Mouse (Mus musculus): ENCODE data around the gene Gm9964. TPM values are rescaled to one million over a fixed set of nuclear protein-coding genes. Genes with fewer than 3 reads are reported as not detected.

Gene Gm9964
- total RNA-seq, 1 experiment: not detected

DNA sequence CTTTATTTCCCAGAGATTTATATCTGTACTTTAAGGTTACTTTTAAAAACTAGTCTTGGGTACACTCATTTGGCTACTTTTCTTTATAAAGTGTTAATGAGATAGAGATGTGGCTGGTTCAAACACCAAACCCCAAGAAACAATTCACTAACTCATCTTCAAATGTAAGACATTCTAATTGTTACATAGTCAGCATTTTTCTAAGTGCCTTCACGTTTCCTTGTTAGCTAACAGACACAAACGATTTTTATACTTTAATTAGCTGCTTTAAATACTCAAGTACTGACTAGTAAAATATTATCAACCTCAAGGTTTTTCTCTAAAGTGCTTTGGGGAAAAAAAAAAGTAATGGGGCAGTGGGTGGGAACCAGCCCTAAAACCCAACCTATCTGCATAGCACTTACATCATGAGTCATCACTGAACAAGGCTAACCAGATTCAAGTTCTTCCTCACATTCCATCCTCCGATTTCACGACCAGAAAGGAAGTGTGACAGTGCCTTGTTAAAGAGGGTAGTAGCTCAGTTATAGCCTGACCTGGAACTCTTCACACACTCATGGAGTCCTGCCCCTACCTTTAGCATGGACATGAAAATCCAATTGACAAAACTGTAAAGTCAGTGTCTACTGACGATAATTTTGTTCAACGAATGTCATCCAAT, 43.7 kb downstream of the Gm9964 start:
- no peak for DNase-seq (ENCODE audit: low read depth, low spot score)

More for the DNA sequence above, 43.7 kb downstream of the Gm9964 start:
- in situ Hi-C loops (cut with MboI; ENCODE audit: low sequenced_read_pairs in 2 of 2, unreplicated experiment in 2 of 2): no loop called here
- Histone ChIP-seq H3K27ac (ENCODE audit: insufficient read depth, low read depth, low read length, poor library complexity, severe bottlenecking) (no peak overlapping the region), H3K36me3 (ENCODE audit: control insufficient read depth, insufficient read depth, low read length, poor library complexity, severe bottlenecking) (peaks cover 4% of the 10 kb centered on the region; the same call in 1 of the 2 replicates), H3K9me3 (ENCODE audit: control insufficient read depth, insufficient read depth, low read depth, low read length) (no peaks in the 10 kb centered on the region), H3K4me3 (ENCODE audit: insufficient read depth in 1 of 2, low read depth in 1 of 2, low read length in 2 of 2, poor library complexity in 1 of 2, severe bottlenecking in 1 of 2) (peak overlapping the region; percentile 87 to 89), H3K9ac (ENCODE audit: insufficient read depth, low read depth, low read length, poor library complexity, severe bottlenecking) (peak overlapping the region; percentile 89; the same call in 1 of the 2 replicates), H3K4me1 (ENCODE audit: control insufficient read depth in 2 of 2, insufficient read depth in 2 of 2, low read length in 2 of 2, poor library complexity in 1 of 2) (peaks cover 0 to 2% of the 10 kb centered on the region in 2 experiments; a peak in 1 of 4 replicates)
- TF ChIP-seq MAFK (IDR thresholded peaks at IDR 0.05; ENCODE audit: insufficient read depth, low read depth, low read length): peak; percentile 89
- no peak for TF ChIP-seq ZC3H11A (IDR thresholded peaks at IDR 0.05; ENCODE audit: borderline replicate concordance, low read depth, low read length)
- TF ChIP-seq ZNF384 (IDR thresholded peaks at IDR 0.05; ENCODE audit: low read depth, low read length): 0 out of 2 replicates have a peak, but pooled peaks have one; percentile 35
- no peak for TF ChIP-seq CHD2 (IDR thresholded peaks at IDR 0.05; ENCODE audit: low read depth, low read length)
- no peak for TF ChIP-seq HCFC1 (IDR thresholded peaks at IDR 0.05; ENCODE audit: borderline replicate concordance, insufficient read depth, low read length)

Other genes with a start within 250 kb of the Gm9964 start
- 10.7 and 11.3 TPM in 2 replicates for gene Ksr1, start 150.5 kb downstream of the Gm9964 start, total RNA-seq (2012; rRNA removed)
- gene Wsb1, start 42.2 kb downstream of the Gm9964 start, total RNA-seq (2012; rRNA removed): 54.2 and 75.5 TPM in 2 replicates
- 15.3 and 16.7 TPM in 2 replicates for gene Nf1, start 42.8 kb upstream of the Gm9964 start, total RNA-seq (2012; rRNA removed)
- 0.09 and 0.37 TPM in 2 replicates for gene Omg, start 207.2 kb upstream of the Gm9964 start, total RNA-seq (2012; rRNA removed)
- not detected in 2 replicates for gene Evi2b, start 226.9 kb upstream of the Gm9964 start, total RNA-seq (2012; rRNA removed)
- 0.13 and 0.16 TPM in 2 replicates for gene Evi2, start 233.7 kb upstream of the Gm9964 start, total RNA-seq (2012; rRNA removed)
- 0.32 and 1.0 TPM in 2 replicates for gene Evi2a, start 233.7 kb upstream of the Gm9964 start, total RNA-seq (2012; rRNA removed)